Mouse (Mus musculus): ENCODE measurements around the gene Galp.

Galp gene

DNA sequence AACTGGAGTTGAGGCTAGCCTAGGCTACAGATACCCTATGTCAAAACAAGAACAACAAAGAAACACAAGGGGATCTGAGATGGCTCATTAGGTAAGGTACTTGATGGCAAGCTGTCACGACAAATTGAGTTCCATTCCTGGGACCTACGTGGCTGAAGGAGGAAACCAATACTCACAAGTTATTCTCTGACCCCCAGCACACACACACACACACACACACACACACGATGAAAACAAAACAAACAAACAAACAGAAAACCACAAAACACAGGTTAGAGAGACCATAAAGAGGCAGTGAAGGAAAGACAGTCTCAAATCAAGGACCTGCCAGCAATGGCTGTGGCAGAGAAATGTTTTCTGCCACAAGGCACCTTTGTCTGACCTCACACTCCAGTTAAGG is at the start of gene Galp:
Galp (plus strand) TSS at position 301 of the 400 bp plus-strand sequence.
- DNase-seq (ENCODE audit: inconsistent age in 2 of 2, low spot score in 1 of 2) = no peak

DNA sequence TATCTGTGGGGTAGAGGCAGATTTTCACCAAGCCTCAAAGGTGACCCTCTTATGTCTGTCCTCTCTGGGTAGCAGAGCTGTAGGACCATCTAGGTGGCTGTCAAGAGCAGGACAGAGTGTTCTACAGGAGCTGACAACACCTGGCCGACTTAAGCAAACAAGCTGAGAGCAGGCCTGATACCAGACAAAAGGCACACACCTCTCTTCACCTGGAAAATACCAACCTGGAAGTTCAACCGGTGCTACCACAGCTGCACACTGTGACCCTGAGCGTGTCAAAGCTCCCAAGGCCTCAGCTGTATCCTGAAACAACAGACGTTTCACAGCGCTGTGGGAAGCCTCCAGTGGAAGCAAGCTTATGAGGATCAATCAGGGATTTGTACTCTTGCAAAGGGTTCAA is 49.2 kb upstream of the Galp start:
- DNase-seq (ENCODE audit: inconsistent age in 2 of 2, low spot score in 1 of 2) = peak in 1 of 2 experiments; percentile 81

DNA sequence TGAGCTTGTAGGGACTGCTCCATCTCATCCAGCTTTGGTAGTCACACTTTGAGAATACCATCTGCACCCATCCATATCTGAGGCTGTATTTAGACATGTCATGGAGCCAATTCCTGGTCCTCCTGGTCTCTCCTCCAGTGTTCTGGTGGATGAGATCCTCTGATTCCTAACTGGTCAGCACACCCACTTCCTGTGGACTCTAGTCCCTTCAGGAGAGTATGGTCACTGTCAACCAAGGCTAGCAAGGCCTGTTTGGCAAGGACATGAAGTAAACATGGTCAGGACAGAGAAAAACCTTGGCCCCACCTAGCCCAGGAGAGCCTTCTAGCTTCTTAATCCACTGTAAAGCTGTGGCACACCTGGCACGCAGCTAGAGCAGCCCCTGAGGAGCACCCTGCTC is 45.6 kb upstream of the Galp start:
- DNase-seq (ENCODE audit: inconsistent age in 2 of 2, low spot score in 1 of 2) = peak in 1 of 2 experiments; percentile 61

DNA sequence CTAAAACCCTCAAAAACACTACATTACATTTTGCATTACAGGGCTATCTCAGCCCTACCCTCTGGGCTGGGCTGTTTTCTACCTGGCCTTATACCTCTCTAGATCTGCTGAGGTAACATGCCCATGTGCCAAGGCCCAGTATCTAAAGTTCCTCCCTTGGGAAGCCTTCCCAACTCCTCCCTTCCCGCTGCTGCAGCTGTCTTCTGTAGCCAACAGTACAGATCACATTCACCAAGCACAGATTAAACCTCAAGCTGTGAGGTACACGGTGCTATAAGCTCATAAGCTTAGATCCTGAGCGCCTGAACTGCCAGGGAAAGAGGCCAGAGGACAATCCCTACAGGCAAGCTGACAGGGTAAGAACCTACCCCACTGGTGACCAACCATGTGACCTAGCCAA is 44.9 kb upstream of the Galp start:
- peak in 1 of 2 experiments; percentile 58 for DNase-seq (ENCODE audit: inconsistent age in 2 of 2, low spot score in 1 of 2)

DNA sequence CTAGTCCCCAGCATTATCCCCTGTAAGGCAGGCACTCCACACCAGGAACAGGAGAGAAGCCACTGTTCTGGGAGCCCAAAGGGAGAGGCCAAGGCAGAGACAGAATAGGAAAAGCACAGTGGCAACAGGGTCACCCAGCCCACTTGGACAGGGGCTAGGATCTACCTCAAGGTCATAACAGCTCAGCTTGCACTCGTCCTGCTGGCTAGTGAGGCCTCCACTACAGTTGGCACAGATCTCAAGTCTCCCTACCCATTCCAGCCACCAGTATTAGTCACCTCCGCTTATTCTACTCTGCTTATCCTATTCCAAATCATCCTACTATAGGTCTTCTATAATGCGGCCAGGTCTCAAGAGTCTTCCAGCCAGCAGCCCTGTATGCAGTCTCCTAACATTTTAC is 43.8 kb upstream of the Galp start:
- peak; percentile 72 to 87 for DNase-seq (ENCODE audit: inconsistent age in 2 of 2, low spot score in 1 of 2)

DNA sequence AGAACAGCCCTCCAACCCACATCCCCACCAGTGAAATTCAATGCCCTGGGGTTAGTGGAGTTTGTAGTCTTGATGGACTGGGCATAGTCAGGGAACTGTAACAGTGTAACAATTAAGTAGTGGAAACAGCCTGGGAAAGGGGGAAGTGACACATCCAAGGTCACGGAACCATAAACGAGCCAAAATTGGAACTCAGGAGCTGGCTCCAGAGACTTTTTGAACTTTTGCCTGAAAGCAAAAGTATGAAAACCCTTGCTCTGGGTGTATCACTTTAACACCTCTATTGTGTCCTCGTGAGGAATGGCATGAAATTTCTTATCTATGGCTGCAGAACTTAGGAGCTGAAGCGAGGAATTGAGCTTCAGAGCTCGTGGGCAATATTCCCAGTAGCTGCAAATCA is 42.7 kb upstream of the Galp start:
- peak in 1 of 2 experiments; percentile 86 for DNase-seq (ENCODE audit: inconsistent age in 2 of 2, low spot score in 1 of 2)

DNA sequence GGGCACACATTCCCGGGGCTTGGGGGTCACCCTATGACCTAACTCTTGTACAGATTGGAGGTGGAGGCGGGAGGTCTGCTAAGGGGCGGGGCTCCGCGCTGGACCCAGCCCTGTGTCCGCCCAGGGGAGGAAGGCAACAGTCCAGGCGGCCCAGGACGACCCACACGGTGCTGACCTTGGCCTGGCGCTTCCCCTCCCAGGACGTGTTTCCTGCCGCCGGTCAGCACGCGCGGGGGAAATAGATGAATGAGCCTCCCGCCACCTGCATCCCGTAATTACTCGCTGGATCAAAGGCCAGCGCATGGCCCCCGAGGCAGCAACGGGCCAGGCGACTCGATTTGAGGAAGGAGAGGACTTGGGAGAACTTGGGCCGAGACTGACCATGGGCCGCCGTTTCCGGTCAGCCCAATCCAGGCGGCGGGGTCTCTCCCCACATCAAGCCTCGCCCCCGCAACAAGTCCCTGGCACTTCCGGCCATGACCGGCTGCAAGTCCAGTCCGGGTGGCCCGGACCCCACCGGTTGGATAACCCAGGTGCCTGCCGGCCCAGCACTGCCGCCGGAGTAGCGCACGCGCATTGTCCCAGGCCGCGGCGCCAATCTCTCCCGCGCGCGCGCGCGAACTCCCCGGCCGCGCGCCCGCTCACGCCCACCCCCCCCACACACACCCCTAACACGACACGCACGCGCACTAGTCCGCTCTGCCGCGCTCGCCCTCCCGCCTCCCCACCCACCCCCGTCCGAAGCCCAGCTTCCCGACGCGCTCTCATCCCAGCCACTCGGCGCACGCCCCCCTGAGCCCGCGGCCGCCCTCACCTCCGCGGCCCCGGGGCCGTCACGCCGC is 41.6 kb upstream of the Galp start:
- DNase-seq (ENCODE audit: inconsistent age in 2 of 2, low spot score in 1 of 2) = peak; percentile 92 to 96

DNA sequence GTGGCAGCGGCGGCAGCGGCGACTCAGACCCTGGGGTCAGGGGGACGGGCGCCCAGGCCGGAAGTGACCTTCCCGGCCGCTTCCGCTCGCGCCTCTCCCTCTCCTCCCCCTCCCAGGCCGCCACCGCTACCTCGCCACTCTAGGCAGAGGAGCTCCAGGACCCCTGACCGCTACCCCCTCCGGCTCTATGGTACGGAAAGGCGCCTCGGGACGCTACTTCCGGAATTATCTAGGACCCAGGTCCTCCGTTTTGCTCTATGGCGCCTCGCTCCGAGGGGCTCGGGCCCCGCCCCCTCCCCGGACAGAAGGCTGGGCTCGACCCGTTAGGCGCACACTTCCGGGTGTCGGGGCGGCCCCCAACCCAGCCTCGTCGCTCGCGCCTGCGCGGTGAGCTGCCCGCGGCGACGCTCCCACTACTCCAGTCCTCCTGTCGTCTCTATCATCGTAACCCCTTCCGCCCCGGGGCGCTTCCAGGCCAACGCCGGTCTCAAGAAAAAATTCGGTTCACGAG is 40.9 kb upstream of the Galp start, which contains the start of gene Zfp787:
Zfp787 (minus strand) TSS at position 97 of the 511 bp plus-strand sequence.
- peak; percentile 99 for DNase-seq (ENCODE audit: inconsistent age in 2 of 2, low spot score in 1 of 2)

DNA sequence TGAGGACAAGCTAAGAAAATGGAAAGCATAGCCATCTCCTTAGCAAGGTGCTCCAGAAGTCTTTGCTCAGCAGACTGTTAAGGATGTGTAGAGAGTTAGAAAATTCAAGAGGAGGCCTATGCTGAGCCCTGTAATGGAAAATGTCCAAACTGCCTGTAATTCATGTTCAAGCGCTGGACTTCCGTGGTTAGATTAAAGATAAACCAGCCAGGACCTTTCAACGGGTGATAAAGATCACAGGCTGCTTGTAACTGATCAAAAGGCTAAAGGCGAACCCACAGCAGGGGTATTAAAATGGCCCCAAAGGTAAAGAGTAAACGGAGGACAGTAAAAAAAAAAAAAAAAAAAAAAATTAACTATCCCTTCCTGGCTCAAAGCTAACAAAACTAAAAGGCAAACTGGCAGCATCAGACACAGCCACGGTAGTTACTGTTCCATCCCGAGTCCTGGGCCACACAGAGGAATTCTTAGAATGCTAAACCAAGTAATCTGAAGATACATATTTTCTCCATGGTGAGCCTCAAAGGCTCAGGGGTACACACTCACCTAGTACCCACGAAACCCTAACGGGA is 39.9 kb upstream of the Galp start:
- peak in 1 of 2 experiments; percentile 43 for DNase-seq (ENCODE audit: inconsistent age in 2 of 2, low spot score in 1 of 2)

DNA sequence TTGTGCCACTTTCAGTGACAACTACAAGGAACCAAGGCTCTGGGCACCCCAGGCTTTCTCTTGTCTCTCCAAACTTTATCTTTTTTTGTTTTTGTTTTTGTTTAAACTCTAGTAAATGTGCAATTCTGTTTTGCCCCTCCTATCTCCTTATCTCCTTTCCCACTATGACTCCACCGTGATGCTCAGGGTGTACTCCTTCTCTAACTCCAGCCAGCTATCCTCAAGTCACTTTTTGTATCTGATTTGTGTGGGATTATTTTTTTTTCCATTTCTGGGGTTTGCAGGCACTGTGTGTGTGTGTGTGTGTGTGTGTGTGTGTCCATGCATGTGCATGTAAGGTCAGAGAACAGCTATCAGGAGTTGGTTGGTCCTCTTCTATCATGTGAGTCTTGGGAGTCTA is 39.4 kb upstream of the Galp start:
- DNase-seq (ENCODE audit: inconsistent age in 2 of 2, low spot score in 1 of 2) = no peak

DNA sequence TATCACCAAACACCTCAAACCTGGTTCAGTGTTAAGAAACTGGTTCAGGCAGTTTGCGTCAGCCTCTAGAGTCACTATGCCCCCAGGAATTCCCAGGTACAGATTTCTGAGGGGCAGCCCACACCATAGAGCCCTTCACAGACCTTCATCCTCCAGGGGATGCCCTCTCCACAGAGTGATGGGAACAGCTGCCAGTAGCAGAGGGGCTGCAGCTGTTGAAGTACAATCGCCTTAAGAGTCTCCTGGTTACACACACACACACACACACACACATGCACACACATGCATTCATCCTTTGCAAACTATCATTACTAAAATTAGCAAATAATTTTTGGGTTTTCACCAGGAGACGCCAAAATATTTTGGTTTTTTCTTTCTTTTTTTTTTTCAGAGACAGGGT is 37.3 kb upstream of the Galp start:
- DNase-seq (ENCODE audit: inconsistent age in 2 of 2, low spot score in 1 of 2) = no peak

DNA sequence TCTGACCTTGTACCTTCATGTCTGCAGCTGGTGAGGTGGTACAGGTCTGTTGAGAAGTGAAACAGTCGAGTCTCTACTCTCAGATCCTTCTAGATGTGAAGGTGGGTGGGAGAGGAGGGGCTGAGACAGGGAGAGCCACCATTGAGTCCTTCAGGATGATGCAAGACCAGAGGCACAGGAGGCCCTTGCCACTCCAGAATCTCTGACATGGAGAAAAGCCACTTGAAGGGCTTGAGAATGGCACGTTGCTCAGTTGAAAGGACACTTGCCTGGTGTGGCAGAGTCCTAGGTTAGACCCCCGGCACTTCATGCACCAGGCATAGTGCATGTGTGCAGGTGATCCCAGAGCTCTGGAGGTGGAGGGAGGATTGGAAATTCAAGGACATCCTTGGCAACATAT is 35.3 kb upstream of the Galp start:
- DNase-seq (ENCODE audit: inconsistent age in 2 of 2, low spot score in 1 of 2) = no peak

DNA sequence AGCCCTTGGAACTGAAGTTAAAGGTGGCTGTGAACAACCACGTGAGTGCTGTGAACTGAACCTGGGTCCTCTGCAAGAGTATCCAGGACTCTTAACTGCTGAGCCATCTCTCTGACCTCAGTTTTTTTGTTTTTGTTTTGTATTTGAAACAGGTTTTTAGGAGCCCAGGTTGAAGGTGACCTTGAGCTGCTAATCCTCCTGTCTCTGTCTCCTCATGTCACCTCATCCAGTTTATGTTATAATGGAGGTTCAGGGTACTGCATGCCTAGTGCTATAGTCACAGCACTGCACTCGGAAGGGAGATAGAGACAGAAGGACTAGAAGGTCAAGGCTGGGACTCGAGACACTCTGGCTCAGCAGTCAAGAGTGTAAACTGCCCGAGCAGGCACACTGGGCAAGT is 34.7 kb upstream of the Galp start:
- peak in 1 of 2 experiments; percentile 55 for DNase-seq (ENCODE audit: inconsistent age in 2 of 2, low spot score in 1 of 2)

DNA sequence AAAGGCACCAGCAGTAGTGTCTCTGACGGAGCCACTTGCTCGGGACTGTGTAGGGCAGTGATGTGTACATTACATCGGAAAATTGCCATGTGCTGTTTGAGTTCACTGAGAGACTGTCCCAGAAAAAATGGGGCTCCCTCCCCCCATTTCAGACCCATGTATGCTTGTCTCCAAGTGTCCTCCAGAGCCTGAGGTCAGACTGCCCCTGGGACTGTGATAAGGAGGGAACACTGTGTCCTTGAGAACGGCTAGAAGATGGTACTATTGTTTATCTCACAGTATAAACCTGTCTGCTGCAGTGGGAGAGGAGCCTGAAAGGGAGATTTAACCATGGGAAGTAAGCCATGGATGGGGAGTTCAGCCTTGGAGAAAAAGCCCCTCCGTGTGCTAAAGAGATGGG is 32.2 kb upstream of the Galp start:
- peak; percentile 78 to 81 for DNase-seq (ENCODE audit: inconsistent age in 2 of 2, low spot score in 1 of 2)

DNA sequence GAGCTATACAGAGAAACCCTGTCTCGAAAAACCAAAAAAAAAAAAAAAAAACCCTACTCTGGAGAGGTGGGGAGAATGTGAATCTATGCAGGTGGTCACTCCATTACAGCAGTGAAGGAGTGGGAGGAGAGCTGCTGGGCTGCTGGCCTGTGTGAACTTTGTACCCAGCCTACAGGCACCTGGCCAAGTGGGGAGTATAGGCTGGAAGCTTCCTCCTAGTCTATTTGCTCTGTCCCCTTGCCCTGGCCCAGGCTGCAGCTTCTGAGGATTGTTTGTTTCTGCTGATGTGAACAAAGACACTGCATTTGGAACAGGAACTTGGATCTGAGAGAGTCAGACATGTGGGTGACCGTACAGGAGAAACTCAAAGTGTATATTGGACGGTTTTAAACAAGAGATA is 27.5 kb upstream of the Galp start:
- DNase-seq (ENCODE audit: inconsistent age in 2 of 2, low spot score in 1 of 2) = no peak

DNA sequence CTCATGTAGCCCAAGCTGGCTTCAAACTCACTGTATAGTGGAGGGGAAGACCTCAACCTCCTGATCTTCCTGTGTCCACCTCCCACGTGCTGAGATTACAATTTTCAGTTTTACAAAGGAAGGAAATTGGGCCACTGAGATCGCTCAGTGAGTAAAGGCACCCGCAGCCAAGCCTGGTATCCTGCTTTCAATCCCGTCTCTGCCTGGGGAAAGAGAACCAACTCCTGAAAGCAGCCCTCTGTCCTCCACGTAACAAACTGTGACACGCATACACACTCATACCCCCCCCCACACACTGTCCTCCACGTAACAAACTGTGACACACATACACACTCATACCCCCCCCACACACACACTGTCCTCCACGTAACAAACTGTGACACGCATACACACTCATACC is 26.5 kb upstream of the Galp start:
- DNase-seq (ENCODE audit: inconsistent age in 2 of 2, low spot score in 1 of 2) = no peak

DNA sequence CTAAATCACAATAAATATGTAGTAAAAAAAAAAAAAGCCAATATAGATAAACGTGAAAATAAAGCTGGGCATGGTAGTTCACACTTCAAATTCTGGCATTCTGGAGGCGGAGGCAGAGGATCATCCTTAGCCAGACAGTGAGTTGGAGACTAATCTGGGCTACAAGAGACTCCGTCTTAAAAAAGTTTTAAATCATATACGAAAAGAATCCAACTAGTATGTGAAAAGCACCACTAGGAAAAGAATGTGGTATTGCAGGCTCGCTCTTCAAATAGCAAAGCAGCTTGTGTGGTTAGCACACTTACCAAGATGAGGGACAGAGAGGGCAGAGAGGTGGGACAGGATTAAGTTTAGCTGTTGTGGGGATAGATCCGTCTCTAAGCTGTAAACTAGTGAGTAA is 26.0 kb upstream of the Galp start:
- DNase-seq (ENCODE audit: inconsistent age in 2 of 2, low spot score in 1 of 2) = no peak

DNA sequence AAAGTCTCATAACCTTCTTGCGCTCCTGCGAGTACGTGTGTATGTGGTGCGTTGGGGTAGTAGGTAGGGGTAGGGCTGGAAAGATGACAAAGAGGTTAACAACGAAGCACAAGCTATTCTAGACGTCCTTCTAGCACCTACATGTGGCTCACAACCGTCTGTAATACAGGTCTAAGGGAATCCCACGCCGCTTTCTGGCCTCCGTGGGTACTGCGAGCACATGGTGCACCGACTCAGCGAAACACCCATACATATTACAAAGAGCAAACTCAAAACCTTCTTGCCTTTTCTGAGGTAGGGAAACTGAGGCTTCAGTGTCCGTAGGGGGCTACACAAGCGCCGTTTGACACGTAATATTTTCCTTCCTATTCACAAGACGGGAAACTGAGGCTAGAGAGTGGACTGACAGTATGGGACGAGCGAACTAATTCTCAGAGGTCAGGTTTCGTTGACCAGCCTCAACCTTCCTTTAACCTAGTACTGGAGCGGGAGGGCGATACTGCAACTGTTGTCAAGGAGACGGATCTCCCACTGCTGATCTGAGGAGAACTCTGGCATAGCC is 25.4 kb upstream of the Galp start:
- peak; percentile 84 to 94 for DNase-seq (ENCODE audit: inconsistent age in 2 of 2, low spot score in 1 of 2)

DNA sequence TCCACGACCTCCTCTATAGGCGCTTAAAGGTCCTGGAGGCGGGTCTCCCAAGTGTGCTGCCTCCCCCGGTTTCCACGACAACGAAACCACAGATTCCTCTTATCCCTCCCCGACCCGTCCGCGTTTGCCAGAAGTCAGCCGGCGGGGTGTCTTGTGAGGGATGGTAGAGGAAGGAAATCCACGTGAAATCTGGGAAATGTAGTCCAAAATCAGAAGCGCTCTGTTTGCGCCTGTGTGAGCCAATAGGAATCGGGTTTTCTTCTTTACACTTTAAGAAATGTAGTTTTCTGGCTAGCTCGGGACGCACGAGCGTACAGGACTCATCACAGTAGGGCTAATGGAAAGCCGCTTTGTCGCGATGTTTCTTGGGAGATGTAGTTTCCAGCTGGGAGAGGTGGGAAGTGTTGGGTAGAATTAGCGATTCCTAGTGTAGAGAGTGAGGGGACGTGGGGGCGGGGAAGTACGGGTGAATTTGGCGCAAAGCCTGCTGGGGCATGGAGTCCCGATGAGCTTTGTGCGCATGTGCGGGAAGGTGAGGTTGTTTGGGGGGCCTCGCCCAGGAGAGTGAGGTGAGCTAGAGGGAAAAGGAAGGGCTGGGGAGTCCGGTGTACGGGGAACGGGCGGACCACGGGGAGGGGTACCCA is 24.8 kb upstream of the Galp start, which contains the start of gene Zfp444:
Zfp444 (plus strand) TSS at position 221 of the 644 bp plus-strand sequence.
- DNase-seq (ENCODE audit: inconsistent age in 2 of 2, low spot score in 1 of 2) = peak; percentile 99 to 100

DNA sequence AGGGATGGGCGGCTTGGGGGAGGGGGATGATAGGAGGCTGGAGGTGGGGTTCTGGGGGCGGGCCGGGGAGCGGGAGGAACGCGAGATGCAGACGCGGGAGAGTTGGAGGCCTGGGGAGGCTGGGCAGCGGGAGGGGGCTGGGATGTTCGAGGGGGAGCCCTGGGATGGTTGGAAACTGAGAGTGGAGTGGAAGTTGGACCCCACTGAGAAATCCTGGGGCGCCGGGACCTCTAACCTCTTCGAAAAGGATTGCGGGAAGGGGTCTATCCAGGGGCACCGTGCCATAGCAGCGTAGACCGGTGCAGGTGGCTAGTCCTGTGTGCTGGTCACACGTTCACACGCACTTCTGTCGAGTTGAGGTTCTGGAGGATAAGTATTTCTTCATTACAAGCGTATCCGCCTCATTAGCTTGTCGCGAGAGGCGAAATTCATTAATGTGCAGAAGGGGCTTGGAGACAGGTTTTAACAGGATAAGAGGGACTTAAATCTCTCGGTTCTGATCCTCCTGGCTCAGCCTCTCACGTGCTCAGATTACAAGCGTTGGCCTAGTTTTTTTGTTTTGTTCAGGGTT is 24.1 kb upstream of the Galp start:
- DNase-seq (ENCODE audit: inconsistent age in 2 of 2, low spot score in 1 of 2) = no peak

DNA sequence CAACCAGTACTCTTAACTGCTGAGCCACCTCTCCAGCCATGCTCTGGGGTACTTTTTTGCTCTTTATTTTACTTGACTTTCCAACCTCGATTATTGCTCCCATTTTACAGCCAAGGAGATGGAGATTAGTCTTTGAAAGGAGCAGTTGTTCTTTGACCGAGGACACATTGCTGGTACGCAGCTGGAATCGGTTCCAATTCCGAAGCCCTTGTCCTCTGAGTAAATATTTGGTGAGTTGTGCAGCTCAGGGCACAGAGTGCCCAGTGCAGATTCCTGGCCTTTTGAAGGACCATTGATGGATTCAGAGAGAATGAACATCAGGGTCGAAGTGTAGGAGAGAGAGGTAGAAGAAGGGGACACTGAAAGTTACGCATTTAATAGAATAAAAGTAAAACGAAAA is 23.0 kb upstream of the Galp start:
- no peak for DNase-seq (ENCODE audit: inconsistent age in 2 of 2, low spot score in 1 of 2)

All from adrenal gland, adult (tissue).